Mouse (Mus musculus) olfactory bulb, adult 2 months (tissue): ENCODE measurements around the gene Mesp1.

Experiments
- CTCF ChIP-seq: fragments of 200-500 bp; IDR thresholded peaks from 2 replicates; pipeline ENCODE4 v1.5.1; 2012; ENCODE audit warnings: low read depth, mild to moderate bottlenecking, low read length, moderate library complexity; ENCODE audit not compliant: insufficient read depth
- POLR2A ChIP-seq: fragments of 200-500 bp; IDR thresholded peaks from 2 replicates; pipeline ENCODE4 v1.6.1; 2012; ENCODE audit warnings: mild to moderate bottlenecking, low read depth, low read length, moderate library complexity; ENCODE audit not compliant: insufficient read depth

GRCm38 (mm10) chr7:79831585-79831984, 38.0 kb upstream of the Mesp1 start:
- TF ChIP-seq POLR2A (no peak), CTCF (no peak)
